Mouse (Mus musculus) Muller cell, postnatal 12 days (primary cell): ENCODE results near the gene Etv6.

Experiments used
- DNase-seq: peaks from one replicate; pipeline ENCODE4 v3.0.0-alpha.2; 2015; ENCODE audit errors: inconsistent ontology term

The Etv6 gene

DNA sequence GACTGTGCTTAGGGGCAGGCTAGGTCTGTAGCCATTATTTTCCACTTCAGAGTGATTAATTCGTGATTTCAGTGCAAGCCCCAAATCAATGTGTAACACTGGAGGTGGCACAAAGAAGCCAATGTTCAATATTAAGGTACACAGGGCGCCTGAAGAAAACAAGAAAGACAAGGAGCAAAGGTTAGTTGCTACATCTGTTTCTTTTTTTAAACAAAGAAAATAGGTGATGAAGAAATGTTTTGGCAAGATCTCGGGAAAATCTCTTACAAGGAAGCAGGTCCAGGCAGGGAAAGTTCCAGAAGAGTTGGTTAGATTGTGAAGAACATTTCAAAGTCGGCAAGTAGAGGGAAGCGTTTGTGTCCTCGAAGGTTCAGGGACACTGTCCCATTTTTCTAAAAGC is 39.5 kb downstream of the Etv6 start:
- no peak for DNase-seq

DNA sequence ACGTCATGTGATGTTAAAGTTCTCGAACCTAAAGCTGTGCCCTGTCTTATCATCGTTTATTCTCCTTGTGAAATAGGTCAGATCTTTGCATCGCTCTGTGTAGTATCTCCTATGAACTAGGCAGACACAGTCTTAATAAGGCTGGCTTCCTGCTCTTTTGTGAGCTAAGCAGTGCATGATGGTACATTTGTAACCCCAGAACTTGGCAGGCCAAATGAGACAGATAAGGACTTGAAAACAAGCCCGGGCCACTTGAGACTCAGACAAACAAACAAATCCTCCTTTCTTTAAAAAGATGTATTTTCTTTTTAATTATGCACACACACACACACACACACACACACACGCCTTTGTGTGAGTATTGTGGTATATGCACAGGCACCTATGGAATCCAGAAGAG is 42.5 kb downstream of the Etv6 start:
- DNase-seq: no peak

DNA sequence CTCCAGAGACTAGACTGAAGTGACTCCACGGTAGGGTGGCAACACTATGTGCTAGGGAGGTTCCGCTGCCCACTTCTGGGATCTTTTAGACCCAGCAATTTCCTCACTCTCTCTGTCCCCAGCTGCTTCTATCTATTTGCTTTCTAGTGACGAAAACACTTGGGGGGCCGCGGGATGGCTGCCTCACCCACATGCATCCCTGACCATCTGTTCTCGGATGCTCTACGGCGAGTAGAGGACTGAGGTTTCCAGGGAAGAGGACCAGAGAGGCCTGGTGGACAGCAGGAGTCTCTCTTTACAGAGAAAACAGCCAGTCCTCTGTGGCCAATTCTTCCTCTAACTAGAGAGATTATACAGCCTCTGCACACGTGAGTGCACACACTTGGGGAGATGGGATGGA is 43.6 kb downstream of the Etv6 start:
- DNase-seq: no peak

DNA sequence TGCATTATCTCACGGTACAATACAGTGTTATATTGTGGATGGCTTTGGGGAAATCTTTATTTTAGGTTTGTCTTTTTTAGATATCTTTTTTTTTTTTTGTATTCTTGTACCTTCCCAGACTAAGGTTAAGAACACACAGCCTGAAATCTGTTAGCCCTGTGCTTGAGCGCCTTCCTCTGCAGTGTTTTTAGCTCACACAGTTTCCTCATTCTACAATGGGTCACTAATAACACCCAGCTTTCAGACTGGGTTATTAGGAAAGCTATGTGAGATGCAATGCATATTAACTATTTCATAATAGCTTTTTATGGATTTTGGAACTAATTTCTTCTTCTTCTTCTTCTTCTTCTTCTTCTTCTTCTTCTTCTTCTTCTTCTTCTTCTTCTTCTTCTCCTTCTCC is 44.1 kb downstream of the Etv6 start:
- DNase-seq: no peak

DNA sequence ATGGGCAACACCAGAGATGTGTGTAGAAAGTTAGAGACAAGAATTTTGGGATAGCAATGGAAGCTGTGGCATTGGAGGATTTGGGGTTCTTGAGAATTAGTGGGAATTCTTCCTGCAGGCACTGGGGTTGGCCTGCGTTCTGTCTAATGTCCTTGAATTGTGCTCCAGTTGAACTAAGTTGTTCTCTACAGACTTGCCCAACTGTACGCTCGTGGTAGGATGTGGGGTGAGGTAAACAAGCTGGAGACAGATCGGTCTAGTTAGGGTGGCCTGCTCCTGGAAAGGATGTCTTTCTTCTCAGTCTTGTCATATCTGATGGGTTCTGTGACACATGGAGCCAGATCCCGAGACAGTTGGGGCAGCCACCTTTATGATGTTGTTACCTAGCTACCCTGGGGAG is 45.4 kb downstream of the Etv6 start:
- DNase-seq: no peak

DNA sequence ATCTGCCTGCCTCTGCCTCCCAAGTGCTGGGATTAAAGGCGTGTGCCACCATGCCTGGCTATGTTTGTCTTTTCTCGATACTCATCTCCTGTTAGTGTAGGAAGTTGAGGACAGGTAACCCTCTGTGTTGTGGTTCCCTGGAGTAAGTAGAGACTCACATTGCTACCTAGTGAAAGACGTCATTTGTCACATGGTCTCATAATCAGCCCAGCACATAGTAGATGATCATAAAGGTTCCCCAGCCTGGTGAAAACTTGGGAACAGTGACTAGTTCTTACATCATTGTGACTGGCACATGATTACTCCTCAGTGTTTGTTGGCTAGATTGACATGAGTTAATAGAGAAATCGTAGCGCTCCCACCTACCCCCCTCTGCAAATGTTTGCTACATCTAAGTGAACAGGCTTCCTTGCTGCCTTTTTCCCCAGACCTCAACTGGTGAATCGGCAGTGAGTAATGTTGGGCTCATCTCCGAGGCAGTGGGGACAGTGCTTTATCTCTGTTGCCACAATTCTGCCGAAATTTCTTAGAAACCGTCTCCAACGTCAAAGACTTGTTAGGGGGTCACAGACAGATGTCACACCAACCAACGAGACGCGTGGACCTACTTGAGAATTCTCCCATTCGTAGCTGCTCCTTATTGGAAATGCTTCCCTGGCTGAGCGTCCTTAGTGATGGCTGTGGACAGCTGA is 46.9 kb downstream of the Etv6 start:
- no peak for DNase-seq

DNA sequence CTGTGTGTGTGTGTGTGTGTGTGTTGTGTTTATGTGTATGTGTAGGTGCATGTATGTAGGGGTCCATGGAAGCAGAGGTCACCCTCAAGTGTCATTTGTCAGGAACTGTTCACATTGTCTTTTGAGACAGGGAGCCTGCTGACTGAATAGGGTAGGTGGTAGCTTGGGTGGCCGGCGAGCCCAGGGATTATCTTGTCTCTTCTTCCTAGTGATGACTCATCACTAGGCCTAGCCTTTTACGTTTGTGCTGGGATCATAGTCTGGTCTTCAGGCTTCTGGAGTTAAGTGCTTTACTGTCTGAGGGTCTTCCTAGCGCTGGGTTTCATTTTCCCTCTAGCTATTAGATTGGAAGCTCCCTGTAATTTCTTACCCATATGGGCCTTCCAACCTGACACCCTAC is 47.9 kb downstream of the Etv6 start:
- no peak for DNase-seq

DNA sequence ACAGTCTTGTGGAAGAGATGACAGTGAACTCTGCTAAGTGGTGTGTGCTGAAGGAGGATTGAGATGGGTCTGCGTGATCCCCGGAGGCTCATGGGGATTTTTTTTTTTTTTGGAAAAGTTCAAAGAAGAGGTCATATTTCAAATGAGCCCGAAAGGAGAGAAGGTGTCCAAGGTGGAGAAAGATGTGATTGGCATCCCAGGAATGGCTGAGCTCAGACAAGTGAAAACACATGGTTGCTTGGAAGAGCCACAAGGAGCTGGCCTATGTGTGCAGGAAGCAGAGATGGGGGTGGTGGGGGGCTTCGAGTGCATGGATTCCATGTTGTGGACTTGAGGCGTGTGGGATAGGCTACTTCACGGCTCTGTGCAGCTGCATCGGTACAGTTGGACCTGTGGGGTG is 50.9 kb downstream of the Etv6 start:
- DNase-seq: no peak

DNA sequence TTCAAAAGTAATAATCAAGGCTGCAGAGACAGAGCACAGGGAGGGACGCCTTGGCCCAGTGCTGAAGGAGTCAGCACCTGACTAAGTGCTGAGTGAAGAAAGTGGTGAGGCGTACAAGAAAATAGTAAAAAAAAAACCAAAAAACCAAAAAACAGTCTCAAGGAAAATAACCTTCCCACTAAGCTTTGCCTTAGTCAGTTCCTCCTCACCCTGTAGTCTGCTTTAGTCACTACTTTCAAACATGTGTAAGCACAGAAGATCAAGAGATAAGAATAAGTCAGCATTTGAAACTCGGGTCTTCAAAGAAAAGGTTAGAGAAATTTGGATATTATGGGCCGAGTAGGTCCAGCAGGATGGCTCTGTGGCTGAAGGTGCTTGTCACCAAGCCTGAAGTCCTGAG is 52.2 kb downstream of the Etv6 start:
- DNase-seq: no peak

DNA sequence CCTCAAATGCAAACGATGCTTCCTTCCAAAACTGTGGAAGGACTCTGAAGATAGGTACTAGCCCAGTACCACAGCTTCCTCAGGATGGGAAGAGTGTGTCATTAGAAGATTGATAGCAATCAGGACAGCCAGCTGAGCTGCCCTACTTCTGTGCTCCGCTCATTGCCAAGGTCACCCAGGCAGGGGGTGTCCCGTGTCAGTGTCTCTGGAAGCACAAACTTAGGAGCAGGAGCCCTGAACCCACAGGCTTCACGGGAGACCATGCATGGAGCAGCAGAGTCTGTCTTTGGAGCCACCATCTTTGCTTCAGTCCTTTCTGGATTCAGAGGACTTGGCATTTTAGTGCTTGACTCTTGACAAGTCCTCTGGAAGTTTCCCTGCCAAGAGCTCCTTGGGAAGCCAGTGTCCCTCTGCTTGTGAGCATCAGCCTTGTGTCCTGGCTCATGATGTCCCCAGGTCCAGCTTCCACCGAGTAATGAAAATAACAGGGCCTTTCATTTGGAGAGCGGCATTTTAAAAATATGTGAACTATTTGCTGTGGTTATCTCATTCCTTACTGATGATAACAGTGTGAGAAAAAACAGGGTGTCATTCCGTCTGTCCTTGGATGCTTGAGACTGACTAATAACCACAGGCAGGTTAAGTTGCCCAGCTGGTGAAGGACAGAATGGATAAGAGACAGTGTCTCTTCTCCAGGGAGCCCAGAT is 54.3 kb downstream of the Etv6 start:
- DNase-seq: peak; percentile 94

DNA sequence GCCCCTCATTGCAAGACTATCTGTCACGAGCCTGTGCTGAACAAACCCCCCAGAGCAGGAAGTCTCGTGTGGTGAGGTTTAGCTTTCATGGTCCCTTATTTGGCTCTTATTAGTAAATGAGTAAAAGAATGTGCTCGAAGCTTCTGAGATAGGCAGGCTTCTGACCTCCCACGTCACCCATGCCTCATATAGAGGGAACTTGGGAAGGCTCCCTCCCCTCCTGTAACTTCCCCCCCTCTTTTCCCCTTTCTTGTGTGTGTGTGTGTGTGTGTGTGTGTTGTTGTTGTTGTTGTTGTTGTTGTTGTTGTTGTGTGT is 54.8 kb downstream of the Etv6 start:
- no peak for DNase-seq

DNA sequence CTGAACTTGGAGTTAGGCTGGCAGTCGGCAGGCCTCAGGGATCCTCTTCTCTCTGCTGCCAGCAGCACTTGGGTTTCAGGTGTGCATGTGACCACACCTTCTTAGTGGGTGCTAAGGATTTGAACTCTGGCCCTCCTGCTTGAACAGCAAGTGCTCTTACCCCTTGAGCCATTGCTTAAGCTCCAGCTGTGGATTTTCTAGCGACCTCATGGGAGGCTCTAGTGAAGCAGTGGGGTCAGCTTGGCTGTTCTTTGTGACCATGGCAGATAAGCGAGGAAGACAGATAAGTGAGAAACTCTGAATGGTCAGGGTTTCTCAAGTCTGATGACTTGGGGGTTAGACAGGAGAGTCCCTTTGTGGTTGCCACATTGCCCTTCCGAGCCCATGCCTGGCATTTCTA is 55.4 kb downstream of the Etv6 start:
- no peak for DNase-seq

DNA sequence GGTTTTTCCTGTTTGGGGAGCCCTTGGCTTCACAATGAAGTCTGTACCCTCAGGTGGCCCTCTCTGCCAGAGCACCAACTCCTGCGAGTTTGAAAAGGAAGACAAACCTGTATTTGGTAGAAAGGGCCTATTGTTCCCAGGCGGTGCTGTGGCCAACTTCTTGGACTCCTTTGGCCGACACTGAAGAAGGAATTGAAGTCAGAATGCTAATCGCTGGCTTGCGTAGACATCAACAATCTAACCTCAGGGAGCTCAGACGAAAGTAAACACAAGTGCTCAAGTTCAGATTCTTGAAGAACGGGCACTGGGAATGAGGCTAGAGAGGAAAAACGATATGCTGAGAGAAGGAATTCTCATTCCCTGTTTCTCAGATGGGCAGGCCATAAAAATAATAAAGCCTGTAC is 55.9 kb downstream of the Etv6 start:
- DNase-seq: no peak

DNA sequence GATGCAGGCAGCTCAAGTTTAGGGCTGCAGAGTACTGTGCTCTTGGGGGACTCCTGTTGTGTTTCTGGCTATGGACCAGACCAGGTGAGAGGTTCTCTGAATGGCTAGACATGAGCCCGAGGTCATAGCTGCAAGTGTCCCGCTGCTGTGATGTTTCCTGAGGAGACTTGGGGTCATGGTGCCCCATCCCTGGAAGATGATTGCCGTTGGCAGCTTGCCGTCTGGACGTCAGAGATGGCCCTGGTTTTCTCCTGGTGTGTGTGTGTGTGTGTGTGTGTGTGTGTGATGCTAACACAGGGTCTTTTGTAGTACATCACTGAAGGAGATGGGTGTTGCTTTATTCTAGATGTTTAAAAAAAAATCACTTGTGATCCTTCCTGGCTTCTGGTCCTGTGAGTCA is 58.6 kb downstream of the Etv6 start:
- DNase-seq: no peak

DNA sequence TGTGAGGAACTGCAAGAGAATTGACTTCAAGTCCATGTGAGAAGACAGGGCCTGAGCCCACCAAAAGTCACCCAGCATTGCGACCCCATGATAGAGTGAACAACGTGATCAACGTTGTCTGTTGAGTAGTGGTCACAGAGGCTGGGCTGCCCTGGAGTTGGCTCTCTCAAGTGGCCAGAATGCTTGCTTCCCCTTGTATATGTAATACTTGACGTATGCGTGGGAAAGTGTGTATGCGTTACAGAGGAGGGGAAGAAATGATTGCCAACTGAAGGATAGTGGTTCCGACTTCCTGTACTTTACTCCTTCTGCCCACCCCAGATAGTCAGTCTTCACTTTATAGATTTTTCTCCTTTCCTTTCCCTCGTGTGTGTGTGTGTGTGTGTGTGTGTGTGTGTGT is 59.1 kb downstream of the Etv6 start:
- DNase-seq: no peak

DNA sequence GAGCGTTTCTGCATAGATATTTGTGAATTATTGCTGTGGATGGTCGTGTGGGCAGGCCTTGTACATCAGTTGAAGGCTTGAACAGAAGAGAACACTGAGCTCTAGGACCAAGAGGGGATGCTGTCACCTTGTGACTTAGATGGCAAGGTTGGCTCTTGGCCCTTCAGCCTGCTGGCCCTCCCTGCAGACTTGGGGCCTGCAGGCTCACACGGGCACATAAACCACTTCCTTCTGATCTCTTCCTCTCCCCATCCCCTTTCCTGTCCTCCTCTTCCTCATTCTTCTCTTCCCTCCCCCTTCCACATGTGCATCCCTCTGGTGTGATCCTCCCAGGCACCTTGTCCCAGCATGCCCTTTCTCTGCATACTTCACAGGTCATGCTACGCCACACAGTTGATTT is 60.1 kb downstream of the Etv6 start:
- DNase-seq: no peak

DNA sequence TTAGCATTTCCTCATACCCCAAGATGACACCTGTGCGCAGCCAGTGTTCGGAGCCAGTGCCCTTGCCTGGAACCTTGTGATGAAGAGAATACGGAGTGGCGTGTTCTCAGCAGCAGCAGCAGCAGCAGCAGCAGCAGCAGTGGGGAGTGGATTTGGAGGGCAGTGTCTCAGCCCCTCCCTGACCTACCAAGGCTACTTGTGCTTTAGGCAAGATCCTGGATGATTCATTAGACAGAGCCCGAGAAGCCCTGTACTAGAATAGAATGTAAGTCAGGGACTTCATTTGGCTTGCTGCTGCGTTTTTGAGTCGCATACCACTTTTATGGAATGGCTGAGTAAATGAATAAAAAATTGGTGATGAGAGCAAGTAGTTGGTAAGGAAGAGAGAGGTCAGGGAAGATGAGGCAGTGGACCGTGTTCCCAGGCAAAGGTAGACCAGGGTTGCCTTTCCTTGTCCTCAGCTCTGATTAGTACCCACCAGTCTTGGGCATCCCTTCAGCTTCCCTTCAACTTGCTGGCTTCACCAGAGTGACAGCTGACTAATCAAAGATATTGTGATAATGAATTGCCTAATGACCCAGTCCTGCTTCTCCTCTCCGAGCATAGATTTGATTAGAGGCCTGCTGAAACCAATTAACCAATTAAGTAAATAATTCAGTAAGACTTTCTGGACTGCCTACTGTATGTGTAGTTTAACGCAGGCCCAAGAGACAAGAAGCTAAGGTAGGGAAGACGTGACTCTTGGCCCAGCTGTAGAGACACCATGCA is 64.7 kb downstream of the Etv6 start:
- DNase-seq: peak; percentile 68

DNA sequence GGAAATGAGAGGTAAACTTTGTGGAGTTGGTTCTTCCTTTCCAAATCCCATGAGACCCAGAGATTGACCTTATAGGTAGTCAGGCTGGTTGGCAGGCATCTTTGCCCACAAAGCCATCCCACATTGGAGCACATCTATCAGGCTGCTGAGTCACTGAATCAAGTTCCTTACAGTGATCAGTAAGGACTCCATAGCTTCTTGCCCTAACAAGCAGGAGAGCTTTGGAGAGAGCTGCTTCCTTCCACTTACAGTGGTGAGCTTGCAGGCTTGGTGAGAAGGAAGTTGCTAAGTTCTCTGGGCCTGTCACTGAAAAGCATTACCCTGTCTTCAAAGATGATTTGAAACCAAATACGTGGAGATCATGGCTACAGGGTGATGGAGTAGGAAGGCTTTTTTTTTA is 66.9 kb downstream of the Etv6 start:
- no peak for DNase-seq

DNA sequence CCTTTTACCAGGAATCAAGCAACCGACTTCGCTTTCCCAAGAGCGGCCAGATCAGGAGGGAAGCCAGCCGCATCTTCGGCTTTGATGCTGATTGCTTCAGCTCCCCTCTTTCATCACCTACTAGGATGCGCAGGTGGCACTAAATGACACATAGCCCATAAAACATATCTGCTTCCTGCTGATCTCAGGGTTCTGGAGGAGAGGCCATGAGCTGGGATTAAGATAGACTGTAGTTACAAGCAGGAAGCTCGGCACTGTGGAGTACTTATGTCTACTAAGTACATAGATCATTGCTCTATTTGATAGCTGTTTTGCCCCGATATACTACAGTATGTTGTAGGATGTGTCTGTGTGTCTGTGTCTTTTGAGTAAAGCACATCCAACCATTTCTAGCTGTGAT is 68.0 kb downstream of the Etv6 start:
- DNase-seq: no peak

DNA sequence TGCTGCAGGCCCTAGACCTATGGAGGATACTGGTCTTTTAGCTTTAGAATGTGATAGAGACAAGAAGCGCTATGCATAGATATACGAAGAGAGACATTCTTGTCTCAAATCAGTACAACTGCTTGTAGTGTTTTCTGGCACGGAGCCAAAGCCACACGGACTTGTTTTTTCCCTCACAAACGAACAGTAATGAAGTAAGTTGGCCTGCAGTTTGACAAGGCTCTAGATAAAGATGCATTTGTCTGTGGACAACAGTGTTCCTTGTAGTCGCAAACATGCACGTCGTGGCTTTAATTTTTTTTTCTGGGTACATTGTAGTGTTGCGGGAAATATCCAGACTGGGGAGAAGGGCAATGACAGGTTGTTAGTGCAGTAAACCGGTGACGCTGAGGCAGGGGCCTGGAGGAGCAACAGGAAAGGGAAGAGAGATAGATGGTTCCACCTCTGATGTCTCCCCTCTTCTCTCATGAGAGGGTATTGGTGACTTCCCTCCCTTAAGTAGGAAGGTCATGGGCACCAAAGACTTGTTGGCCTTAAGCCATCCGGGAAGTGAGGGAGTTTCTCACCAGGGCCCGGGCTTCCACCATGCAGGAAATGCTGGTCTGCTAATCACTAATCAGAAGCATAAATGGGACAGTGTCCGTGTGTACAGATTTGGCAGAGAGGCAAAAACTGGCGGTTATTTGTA is 70.2 kb downstream of the Etv6 start:
- DNase-seq: no peak

DNA sequence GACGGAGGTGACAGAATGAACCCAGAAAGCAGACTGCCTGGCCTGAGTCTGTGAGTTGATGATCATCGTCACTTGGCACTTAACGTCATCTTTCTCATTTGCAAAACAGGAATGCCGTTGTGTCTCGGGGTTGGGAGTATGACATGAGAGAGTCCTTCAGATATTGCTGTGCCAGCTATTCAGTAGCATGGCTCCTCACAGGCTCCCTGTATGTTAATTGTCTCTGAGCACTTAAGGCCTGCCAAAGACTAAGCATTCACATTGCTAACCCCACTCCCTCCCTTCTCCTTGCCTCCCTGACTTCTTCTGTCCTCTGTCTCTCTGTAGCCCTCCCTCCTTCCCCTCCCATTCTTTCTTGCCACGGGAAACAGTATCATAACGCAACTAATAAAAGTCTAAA is 72.2 kb downstream of the Etv6 start:
- DNase-seq: no peak

DNA sequence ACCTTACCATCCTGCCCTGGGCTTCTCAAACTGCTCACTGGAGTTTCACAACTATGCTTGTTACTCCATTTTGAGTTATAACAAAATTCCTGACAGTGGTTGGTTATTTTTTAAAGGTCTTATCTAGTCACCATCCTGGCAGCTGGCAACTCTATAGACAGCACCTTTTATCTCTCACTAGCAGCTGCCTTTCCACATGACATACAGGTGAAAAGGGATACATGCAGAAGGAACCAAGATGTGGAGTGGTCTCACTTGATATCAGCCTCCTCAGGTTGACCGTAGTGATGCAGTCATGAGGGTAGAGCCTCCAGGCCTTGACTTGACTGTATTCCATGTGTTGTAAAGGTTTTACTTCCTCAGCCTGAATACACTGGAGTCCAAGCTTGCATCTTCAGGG is 74.2 kb downstream of the Etv6 start:
- DNase-seq: no peak

DNA sequence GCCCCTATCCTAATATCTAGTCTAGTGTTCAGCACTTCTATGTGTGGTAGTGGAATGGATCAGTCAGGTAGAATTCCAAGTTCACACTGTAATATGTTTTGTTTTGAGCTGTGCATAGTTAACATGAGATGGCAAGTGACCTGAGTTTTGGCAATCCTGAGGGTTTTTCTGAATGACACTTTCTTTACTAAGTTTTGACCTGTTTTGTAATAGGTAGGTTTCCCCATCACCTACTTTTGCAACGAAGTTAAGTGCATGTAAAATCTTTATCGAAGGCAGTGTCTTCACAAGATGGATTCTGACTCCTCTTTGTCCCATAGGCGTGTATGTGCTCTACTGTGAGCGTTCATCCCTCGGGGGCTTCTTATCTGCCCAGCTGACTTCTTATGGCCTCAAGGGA is 74.7 kb downstream of the Etv6 start:
- no peak for DNase-seq
